Mouse (Mus musculus) heart, postnatal 36 days (tissue): ENCODE data around the gene Picalm. TPM values are rescaled to one million over a fixed set of nuclear protein-coding genes. Genes with fewer than 3 reads are reported as not detected.

Experiments
- DNase-seq, 2 experiments: peaks; one replicate each; pipeline ENCODE4 v3.0.0; 2021 to 2022
- intact Hi-C: fragments of 180-260 bp; cut with DNase I; formaldehyde crosslinking; loops from one replicate; pipeline ENCODE4 v1.15.1; 2025
- total RNA-seq, 2 experiments: library from RNA; stranded (reverse); gene quantifications; 2 replicates each; pipeline ENCODE4 v1.2.3; 2021

The Picalm gene
- total RNA-seq, result 100 to 1,000 TPM; 113 to 122 TPM

DNA sequence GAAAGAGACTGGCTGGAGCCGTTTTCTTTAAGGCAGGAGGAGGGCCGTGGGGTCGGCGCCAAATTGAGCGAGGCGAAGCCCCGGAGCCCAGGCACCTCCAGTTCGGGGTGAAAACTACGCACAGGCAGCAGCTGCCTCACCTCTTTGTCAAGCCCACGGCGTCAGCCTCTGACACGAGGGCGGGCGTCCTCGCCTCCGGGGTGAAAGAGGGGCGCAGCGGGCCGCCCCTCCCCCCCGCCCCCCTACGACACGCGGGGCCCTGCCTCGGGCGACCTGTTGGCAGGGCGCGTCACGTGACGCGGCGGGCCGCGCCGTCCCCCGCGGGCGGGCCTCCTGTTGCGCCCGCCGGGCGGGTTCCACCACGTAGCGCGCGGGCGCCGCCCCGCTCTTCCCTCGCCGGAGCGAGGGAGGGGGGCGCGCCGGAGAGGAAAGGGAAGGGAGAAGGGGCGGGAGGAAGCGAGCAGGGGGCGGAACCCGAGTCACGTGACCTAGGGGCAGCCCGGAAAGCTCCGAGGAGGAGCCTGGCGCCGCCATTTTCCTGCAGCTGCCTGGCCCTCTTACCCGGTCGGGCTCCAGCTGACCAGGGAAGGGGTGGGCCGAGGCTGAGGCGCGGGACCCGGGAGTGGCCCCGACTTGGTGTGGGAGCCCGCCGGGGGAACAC, at the start of gene Picalm:
Gene Picalm, plus strand, starts transcription at position 482 of the 661 bp plus-strand sequence.
- intact Hi-C loops, result loop anchor here (1.0 to 5.0 kb wide), 2 partner anchors 100 to 723 kb away; no protein-coding TSS in a partner anchor
- peak; percentile 98 to 99 for DNase-seq

DNA sequence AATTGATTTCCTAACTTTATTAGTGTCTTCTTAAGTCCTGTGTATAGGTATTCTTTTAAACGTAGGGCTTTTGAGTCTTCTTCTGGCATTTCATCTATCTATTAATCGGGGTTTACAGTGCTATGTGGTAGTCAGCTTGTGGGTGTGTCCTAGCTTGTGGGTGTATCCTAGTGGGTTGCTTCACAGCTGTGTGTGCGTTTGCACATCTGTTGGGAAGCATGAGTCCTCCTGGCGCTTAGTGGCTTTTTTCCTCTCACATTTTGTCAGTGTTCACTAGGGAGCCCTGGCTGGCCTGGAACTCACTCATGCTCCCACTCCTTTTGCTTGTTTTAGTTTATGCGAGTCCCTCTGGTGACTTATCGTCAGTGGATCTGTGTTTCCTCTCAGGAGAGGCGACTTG, 46.2 kb upstream of the Picalm start:
- no peak for DNase-seq
- intact Hi-C loops, result no loop called here

DNA sequence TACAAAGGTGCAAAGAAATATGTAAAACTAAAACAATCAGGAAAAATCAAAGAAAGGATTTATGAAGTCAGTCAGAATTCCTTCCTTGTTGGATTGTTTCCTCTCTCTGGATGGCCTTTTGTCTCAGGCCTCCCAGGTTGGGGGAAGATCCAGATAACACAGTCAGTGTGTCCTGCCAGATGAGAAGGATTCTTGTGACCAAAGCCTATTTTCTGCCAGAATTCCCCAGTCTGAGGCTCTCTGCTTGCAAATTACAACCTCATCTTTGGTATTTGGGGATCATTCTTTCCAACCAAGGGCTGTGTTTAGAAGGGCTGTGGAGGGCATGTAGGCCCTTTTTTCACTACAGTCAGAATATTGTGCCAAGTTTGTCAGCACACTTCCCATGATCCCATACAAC, 45.5 kb upstream of the Picalm start:
- DNase-seq, result peak in 1 of 2 experiments; percentile 10
- intact Hi-C loops, result no loop called here

DNA sequence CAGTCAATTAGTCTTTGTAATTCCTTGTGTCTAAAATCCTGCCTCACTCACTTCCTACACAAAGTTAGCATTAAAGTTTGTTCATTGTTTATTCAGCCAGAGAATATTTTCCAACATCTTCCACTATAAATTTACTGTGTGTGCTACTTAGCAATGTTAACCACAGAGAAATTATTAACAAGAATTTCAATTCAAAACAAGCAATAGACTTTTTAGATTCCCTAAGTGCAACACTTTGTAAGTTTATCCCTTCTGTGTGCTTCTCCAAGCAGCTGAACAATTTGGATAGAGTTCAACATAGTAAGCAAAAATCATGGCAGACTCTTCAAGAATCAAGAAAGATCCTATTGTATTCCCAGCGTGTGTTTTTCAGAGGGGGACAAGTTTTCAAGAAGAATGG, 44.3 kb upstream of the Picalm start:
- no peak for DNase-seq
- intact Hi-C loops, result no loop called here

DNA sequence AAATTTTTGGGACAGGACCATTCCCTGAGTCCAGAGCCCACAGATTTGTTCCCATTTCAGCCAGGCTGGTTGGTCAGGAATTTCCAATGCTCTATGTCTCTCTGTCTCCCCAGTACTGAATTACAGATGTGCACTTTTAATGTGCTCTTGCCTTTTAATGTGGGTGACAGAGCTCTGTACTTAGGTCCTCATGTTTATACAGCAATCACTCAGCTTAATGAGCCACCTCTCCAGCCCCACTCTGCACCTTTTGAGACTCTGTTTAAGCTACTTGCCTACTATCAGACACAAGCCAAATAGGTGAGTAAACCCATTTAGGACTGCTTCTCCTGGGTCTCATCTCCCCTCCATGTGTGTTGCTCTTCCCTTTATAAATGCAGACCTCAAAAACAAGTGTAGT, 43.2 kb upstream of the Picalm start:
- intact Hi-C loops, result no loop called here
- no peak for DNase-seq

DNA sequence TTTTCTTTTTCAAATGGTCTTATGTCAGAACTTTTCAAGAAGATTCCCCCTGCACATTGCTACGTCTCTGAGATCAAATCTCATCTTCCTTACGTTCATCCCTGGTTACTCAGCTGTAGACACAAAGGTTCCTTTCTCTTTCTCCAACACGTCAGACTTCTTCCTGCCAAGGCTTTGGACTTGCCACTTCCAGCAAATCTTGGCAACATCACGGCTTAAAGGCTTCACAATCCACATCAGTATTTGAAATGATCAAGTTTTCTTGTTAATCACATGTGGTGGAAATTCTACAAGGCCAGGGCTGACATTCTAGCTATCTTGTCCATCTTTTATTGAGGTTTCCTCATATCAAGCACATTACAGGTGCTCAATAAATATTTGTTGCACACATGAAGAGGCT, 39.0 kb upstream of the Picalm start:
- intact Hi-C loops, result no loop called here
- DNase-seq, result peak in 1 of 2 experiments; percentile 19

DNA sequence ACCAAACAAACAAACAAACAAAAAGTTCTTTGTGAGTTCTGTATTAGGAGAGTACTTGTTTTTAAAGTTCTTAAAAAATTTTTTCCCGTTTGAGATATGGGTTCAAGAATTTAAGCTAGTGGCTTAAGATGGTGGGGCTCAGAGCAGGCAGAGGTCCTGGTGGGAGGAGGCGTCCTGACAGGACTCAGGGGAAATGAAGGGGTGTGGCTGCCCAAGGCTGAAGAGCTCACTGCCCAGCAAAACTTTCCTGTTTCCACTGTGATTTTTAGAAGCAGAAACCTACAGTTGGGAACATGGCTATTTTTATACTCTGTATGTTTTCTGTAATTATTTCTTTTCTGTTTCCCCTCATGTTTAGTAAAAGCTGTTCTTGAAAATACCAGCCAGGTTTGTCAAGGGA, 38.3 kb upstream of the Picalm start:
- peak; percentile 13 to 42 for DNase-seq
- intact Hi-C loops, result no loop called here

DNA sequence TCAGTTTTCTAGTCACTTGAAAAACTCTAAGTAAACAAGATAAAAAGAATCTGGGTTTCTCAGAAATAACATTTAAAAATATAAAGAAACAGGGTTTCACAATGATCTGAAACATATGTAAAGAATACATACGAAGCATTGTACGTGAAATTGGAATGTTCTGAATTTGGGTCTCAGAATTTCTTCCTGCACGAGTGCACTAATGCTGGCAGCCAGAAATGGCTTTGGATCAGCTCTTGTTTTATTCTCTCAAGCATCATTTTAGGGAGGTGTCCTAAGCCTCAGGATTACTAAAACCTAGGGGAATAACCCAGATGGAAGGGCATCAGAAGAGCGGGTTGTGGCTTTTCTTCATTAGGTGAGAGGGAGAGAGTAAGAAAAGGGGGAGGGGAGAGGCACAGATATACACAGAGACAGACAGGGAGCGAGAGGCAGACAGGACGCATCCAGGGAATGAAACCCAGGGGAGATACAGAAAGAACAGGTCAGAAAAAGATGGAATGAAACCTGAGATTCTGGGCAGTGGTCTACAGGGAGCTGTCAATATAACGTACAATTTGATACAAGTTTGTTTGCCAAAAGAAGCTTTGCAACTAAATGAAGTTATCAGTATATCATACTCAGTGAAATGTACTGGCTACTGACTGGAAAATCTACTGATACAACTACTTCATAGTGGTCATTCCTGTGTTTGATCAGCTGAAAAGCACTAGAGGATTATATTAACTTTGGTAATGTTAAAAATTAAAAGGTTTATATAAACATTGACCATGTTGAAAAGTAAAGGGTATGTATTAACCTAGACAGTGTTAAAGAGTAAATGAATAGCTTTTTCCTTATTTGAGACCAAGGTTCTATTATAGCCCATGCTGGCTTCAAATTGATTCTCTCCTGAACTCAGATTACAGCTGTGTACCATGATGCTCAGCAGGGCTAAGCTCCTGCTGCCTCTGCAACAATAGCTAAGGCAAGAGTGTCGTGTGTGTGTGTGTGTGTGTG, 37.3 kb upstream of the Picalm start:
- intact Hi-C loops, result no loop called here
- DNase-seq, result no peak

DNA sequence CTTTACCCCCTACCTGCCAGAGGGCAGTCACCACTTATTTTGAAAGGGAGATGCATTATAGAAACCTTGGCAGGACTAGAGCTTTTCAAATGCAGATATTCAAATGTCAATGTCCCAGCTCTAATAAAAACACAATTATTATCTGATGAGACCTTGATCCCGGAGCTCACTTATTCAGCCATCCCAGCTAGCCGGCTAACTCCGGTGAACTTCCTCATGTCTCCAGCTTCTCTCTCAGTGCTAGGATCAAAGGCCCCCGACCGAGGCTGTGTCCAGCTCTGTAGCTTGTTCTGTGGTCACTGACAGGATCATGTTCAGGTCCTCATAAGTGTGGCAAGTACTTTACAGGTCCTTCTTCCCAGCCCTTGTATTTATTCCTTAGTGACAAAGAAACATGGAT, 34.9 kb upstream of the Picalm start:
- intact Hi-C loops, result loop anchor here (5.0 kb wide), 1 partner anchor 53 kb away; no protein-coding TSS in a partner anchor

DNA sequence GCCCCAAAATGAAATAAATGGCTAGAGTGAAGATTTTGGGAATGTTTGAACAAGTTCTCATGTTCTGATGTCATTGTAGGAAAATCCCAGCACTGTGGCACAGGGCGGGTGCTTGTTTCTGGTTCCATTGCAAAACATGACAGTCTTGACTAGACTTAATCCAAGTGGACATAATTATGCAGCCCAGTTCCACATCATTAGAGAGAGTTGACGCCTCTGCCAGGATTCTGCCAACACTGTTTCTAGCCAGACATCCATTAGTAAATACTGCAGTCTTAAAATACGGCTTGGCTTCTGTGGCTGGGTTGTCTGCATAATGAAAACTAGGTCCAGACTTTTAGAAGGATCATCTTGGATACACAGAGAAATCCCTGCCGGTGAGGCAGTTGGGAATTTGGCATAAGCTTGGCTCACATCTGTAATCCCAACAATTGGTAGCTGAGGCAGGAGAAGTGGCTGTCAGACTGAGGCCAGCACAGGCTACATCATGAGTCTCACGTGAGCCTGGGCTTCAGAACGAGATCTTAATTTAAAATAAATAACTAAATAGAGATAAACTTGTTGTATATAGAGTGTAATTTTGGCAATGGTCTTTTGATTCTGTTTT, 34.1 kb upstream of the Picalm start:
- DNase-seq, result peak; percentile 10 to 11
- intact Hi-C loops, result loop anchor here (2.0 to 5.0 kb wide), 2 partner anchors 27 to 54 kb away; no protein-coding TSS in a partner anchor

More for the DNA sequence above, 34.9 kb upstream of the Picalm start:
- DNase-seq, result no peak

DNA sequence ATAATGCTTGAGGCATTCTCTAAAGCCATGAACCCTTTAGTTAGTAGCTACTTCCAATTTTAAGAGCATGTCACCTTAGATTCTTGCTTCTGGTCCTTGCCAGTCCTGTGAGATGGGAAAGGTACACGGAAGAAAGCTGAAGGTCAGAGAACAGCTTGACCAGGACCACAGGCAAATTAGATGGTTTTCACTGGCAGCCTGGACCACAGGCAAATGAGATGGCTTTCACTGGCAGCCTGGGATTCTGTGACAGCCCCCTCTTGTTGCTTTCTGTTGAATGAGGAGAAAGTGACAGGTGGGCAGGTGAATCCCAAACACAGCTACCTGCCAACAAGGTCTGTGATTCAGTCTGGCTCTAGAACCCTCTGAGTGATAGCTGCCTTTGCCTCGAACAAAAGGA, 33.4 kb upstream of the Picalm start:
- no peak for DNase-seq
- intact Hi-C loops, result loop anchor here (2.0 to 5.0 kb wide), 2 partner anchors 26 to 54 kb away; no protein-coding TSS in a partner anchor

DNA sequence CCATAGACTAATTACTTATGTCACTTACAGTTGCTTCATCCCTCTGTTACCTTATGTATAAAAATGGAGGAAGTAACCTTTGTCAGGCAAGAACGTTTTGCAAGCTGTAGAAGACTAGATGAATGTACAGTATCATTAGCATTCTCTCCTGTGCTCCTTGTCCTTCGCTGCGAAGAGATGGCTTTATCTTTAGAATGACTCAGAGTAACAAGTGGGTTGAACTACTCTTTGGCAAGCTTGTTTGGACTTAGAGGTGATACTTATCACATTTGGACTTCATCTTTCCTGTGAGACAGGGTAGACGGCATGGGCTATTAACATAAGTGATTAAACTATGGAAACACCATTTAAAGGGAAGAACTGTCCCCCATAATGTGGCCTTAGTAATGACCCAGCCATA, 31.8 kb upstream of the Picalm start:
- DNase-seq, result no peak
- intact Hi-C loops, result loop anchor here (5.0 kb wide), 1 partner anchor 56 kb away; no protein-coding TSS in a partner anchor

DNA sequence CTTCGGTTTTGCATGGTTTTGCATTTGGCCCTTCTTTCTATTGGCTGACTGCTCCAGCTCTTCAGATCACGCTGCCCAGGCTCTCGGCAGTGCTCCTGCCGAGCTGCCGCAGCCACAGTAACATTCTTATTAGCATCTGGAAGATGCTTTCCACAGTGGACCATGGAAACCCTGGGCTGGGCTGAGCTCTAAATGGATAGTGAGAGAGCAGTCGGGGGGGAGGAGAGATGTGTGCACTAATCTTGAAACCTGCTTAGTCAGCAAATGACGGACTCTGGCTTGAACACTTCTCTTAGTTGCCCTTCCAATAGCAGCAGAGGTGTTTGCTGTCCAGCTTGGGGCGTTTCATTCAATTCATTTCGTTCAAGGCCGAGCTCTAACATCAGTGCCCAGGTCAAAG, 30.8 kb upstream of the Picalm start:
- DNase-seq, result no peak

DNA sequence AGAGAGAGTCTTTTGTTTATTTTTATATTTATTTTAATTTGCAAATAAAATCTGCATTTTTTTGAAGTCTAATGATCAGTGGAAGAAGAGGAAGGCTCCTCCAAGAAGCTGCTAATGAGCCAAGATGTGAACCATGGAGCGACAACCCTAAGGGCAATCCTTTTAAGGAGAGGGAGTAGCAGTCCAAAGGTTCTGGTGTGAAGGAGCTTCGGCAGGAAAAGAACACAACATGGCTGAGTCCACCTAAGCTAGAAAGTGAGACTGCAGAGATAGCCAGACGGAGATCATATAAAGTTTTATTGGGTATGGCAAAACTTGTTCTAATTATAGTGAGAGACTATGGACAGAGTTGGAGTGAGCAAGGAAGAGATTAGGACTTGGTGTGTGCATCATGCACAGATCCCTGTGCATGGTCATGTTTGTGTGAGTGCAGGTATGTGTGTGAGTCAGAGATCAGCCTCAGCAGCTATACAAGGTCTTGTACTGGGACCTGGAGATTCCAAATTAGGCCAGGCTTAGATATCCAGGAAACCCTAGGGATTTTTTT, 29.3 kb upstream of the Picalm start:
- DNase-seq, result no peak
- intact Hi-C loops, result no loop called here

More for the DNA sequence above, 30.8 kb upstream of the Picalm start:
- intact Hi-C loops, result loop anchor here (5.0 kb wide), 1 partner anchor 57 kb away; no protein-coding TSS in a partner anchor

DNA sequence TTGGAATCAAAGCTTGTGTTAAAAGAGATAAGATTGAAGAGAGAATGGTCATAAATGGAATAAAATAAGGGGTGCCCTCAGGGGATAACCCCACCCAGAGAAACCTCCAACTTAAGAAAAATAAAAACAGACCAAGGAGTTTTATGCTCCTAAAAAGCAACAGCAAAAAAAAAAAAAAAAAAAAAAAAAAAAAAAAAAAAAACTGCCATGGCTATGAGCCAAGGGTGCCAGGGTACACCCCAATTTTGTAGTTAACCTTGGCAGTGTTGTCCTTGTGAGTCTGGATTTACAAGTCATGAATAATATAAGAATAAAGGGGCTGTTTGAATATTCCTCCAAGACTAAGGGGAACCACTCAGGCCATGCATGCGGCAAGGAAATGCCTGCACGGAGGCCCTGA, 13.9 kb upstream of the Picalm start:
- intact Hi-C loops, result no loop called here
- no peak for DNase-seq

DNA sequence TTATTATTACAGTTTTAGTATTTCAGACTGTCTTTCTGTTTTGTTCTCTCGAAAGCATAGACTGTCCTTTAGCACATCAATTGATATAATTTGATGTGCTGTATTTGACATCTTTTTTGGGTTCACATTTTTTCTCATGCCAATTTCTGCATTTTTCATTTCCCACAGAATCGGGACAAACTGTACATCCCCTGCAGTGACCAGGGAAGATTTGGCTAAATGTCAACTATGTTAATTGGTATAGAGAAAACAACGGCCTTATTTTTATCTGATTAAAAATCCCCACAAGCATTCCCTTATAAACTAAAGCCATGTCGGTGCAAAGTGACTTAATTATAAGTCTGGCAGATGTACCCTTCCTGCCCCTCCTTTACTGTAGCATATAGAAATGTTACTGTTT, 9.9 kb upstream of the Picalm start:
- no peak for DNase-seq
- intact Hi-C loops, result no loop called here

DNA sequence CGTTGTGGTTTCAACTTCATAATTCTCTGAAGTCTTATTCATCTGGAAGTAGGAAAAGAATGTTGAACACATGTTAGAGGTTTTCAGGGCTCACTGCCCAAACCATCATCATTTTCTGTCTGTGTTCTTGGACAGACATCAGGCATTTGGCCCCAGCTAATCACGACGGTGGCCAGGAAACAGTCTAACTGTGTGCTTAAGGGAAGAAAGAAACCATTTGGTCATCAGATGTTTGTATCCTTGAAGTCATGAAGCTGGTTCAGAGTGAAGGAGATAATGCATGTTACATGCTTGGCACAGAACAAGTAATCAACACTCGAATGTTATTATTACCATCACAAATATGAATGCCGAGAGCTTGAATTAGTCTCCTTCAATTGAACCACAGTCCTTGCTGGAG, 5.0 kb upstream of the Picalm start:
- peak; percentile 52 to 65 for DNase-seq
- intact Hi-C loops, result no loop called here

DNA sequence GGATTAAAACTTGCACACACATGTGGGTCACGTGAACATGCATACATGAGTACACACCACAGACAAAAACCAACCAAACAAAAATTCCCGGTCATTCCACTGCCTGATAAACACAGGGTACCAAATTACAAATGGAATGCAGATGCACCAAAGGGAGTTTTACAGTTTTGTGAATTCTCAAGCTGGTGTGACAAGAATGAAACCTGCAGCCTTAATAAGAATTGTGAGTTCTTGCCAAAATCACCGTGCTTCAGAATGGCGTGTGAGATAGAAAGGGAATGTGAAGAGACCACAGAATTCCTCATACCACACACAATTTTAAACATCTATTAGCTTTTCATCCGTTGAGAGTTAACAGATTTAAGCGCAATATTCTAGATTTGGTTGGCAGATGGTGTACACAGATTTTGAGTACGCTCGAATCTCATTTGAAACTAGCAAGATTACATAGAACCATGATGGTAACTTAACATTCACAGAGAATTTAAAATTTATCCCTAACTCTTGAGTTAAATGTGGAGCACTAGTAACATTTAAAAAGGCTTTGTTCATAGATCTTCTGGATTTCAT, 1.3 kb upstream of the Picalm start:
- intact Hi-C loops, result loop anchor here (1.0 kb wide), 1 partner anchor 98 kb away; no protein-coding TSS in a partner anchor
- no peak for DNase-seq

DNA sequence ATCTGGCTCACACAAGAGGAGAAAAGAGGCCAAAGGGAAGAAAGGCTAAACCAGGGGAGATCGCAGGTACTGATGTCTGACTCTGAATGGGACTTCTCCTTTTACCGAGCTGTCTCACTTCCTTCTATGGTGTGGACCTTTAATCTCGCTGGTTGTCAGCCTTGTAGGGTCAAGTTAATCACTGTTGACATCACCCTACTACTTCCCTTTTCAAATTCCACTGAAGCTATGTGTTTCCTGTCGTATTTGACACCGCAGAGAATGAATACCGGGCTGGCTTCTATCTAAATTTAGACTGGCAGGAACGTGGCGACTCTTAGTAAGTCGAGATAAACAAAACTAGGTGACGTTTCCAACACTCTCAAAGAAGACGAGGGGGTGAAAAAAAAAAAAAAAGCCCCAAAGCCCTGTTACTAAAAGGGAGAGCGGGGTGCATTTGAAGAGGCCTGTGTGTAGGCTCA, 712 bp upstream of the Picalm start:
- DNase-seq, result peak; percentile 32 to 67
- intact Hi-C loops, result loop anchor here (1.0 kb wide), 1 partner anchor 99 kb away; no protein-coding TSS in a partner anchor
